In the genomic region with DNA sequence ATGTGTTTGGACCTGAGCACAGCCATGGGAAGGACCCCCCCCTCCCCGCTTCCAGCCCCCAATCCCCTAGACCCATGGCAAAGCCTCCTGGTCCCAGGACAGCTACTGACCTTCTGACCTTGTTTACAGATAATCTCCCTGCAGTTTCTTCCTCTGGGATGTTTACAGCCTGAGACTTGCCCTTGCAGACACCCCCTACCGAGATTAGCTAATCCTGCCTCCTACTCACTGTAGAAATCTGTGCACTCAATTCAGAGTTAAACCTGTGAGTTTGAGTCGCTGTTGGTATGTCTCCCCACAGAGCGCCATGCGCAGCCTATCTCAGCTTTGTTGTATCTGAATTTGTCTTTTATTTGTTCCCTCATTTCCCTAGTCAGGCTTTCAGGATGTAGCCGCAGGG, we compare ENCODE assay signal across 32 mouse cellular contexts. TPM values are rescaled to one million over a fixed set of nuclear protein-coding genes. Genes with fewer than 3 reads are reported as not detected.
A peak's percentile ranks its signal among the peaks of the same experiment; 100 is the strongest.
DNase-seq lines count a peak whose midpoint lies in the region; ATAC-seq and TF ChIP-seq lines count a peak whose summit lies in the region.
"Had no signal": no experiment of that assay in that cellular context is flagged by ENCODE, and none has a peak within 500 bp of the region (broad histone marks: within the 10 kb centered on the region; RNA-seq: fewer than 3 reads in every experiment).

No protein-coding gene starts in this region.

- no peak for TF ChIP-seq CTCF in heart, postnatal 0 days (IDR thresholded peaks at IDR 0.05; ENCODE audit: low read depth)

- TF ChIP-seq EP300 in heart, postnatal 0 days (IDR thresholded peaks at IDR 0.05; ENCODE audit: low read depth), result no peak

- H3K4me3 ChIP-seq in forebrain, embryonic 10.5 days, result no peak overlapping the region
- H3K4me3 ChIP-seq in forebrain, embryonic 16.5 days (replicated peaks; ENCODE audit: low read length), result no peak overlapping the region
- no peak overlapping the region for H3K4me3 ChIP-seq in heart, postnatal 0 days (ENCODE audit: low read depth, low read length)
- no peak overlapping the region for H3K4me3 ChIP-seq in midbrain, embryonic 10.5 days
- no peak overlapping the region for H3K4me3 ChIP-seq in midbrain, embryonic 14.5 days (replicated peaks; ENCODE audit: low read depth, low read length)
- H3K4me3 ChIP-seq: embryonic facial prominence, embryonic 15.5 days; forebrain, embryonic 13.5 days; gastrocnemius, adult 2 months; hindbrain, embryonic 15.5 days; kidney, embryonic 15.5 days; megakaryocyte, embryonic 14.5 days; midbrain, embryonic 13.5 days had no signal

- no peaks in the 10 kb centered on the region for H3K9me3 ChIP-seq in forebrain, embryonic 10.5 days
- H3K9me3 ChIP-seq in forebrain, embryonic 16.5 days (ENCODE audit: control insufficient read depth, low read length), result no peaks in the 10 kb centered on the region
- no peaks in the 10 kb centered on the region for H3K9me3 ChIP-seq in heart, postnatal 0 days (replicated peaks; ENCODE audit: control insufficient read depth, low read length)
- no peaks in the 10 kb centered on the region for H3K9me3 ChIP-seq in midbrain, embryonic 10.5 days (replicated peaks)
- H3K9me3 ChIP-seq in midbrain, embryonic 14.5 days (ENCODE audit: control insufficient read depth, low read length), result no peaks in the 10 kb centered on the region
- H3K9me3 ChIP-seq: embryonic facial prominence, embryonic 15.5 days; forebrain, embryonic 13.5 days; hindbrain, embryonic 15.5 days; kidney, embryonic 15.5 days; megakaryocyte, embryonic 14.5 days; midbrain, embryonic 13.5 days had no signal

- intact Hi-C loops in heart, postnatal 14 days (cut with DNase I), result no loop called here
- intact Hi-C loops in gastrocnemius, postnatal 14 days (cut with DNase I; ENCODE audit: low total_unique reads), result no loop called here

- no peak overlapping the region for H3K4me2 ChIP-seq in forebrain, embryonic 16.5 days (ENCODE audit: low read length)
- H3K4me2 ChIP-seq in heart, postnatal 0 days (ENCODE audit: low read depth, low read length), result no peak overlapping the region
- no peak overlapping the region for H3K4me2 ChIP-seq in midbrain, embryonic 14.5 days (ENCODE audit: low read length)
- H3K4me2 ChIP-seq: embryonic facial prominence, embryonic 15.5 days; forebrain, embryonic 13.5 days; hindbrain, embryonic 15.5 days; kidney, embryonic 15.5 days; midbrain, embryonic 13.5 days had no signal

- H3K4me1 ChIP-seq in forebrain, embryonic 10.5 days, result peaks cover 90% of the 10 kb centered on the region
- H3K4me1 ChIP-seq in forebrain, embryonic 16.5 days (replicated peaks; ENCODE audit: control insufficient read depth, insufficient read depth, low read length), result peaks cover 23% of the 10 kb centered on the region
- H3K4me1 ChIP-seq in heart, postnatal 0 days (ENCODE audit: control insufficient read depth, insufficient read depth), result peaks cover 43% of the 10 kb centered on the region
- peaks cover 62% of the 10 kb centered on the region for H3K4me1 ChIP-seq in midbrain, embryonic 10.5 days
- H3K4me1 ChIP-seq in midbrain, embryonic 14.5 days (ENCODE audit: control insufficient read depth, insufficient read depth, low read length), result peaks cover 28% of the 10 kb centered on the region

- no peaks in the 10 kb centered on the region for H3K36me3 ChIP-seq in forebrain, embryonic 10.5 days (replicated peaks)
- H3K36me3 ChIP-seq in forebrain, embryonic 16.5 days (ENCODE audit: control insufficient read depth, insufficient read depth), result no peaks in the 10 kb centered on the region
- no peaks in the 10 kb centered on the region for H3K36me3 ChIP-seq in heart, postnatal 0 days (replicated peaks; ENCODE audit: control insufficient read depth, insufficient read depth, low read length)
- no peaks in the 10 kb centered on the region for H3K36me3 ChIP-seq in midbrain, embryonic 10.5 days
- no peaks in the 10 kb centered on the region for H3K36me3 ChIP-seq in midbrain, embryonic 14.5 days (ENCODE audit: control insufficient read depth, insufficient read depth, low read length)
- H3K36me3 ChIP-seq: embryonic facial prominence, embryonic 15.5 days; hindbrain, embryonic 15.5 days; kidney, embryonic 15.5 days; midbrain, embryonic 13.5 days had no signal

- peak overlapping the region; percentile 25; the same call in 1 of the 2 replicates for H3K27ac ChIP-seq in forebrain, embryonic 10.5 days
- no peak overlapping the region for H3K27ac ChIP-seq in forebrain, embryonic 16.5 days (ENCODE audit: low read length)
- peak overlapping the region; percentile 34; the same call in 1 of the 2 replicates for H3K27ac ChIP-seq in heart, postnatal 0 days (ENCODE audit: low read depth)
- 0 out of 2 replicates have a peak overlapping the region, but pooled peaks have one; percentile 13 for H3K27ac ChIP-seq in midbrain, embryonic 10.5 days (replicated peaks)
- no peak overlapping the region for H3K27ac ChIP-seq in midbrain, embryonic 14.5 days (replicated peaks; ENCODE audit: low read depth, low read length)
- H3K27ac ChIP-seq: embryonic facial prominence, embryonic 15.5 days; forebrain, embryonic 13.5 days; gastrocnemius, adult 2 months; hindbrain, embryonic 15.5 days; kidney, embryonic 15.5 days; midbrain, embryonic 13.5 days had no signal

- H3K9ac ChIP-seq in forebrain, embryonic 16.5 days (replicated peaks; ENCODE audit: low read depth, low read length), result no peak overlapping the region
- H3K9ac ChIP-seq in heart, postnatal 0 days (replicated peaks; ENCODE audit: low read depth, low read length), result no peak overlapping the region
- H3K9ac ChIP-seq in midbrain, embryonic 14.5 days (replicated peaks; ENCODE audit: low read length), result no peak overlapping the region
- H3K9ac ChIP-seq: embryonic facial prominence, embryonic 15.5 days; forebrain, embryonic 13.5 days; hindbrain, embryonic 15.5 days; kidney, embryonic 15.5 days; midbrain, embryonic 13.5 days had no signal

- ATAC-seq in forebrain, embryonic 16.5 days, result no peak
- no peak for ATAC-seq in heart, postnatal 0 days (ENCODE audit: insufficient read depth, low read depth)
- no peak for ATAC-seq in midbrain, embryonic 14.5 days (ENCODE audit: low FRiP score, low TSS enrichment)
- ATAC-seq: activated CD4-positive, CD25-positive, alpha-beta regulatory T cell, adult 4 months; forebrain, embryonic 13.5 days; inflammation-experienced regulatory T-cells, adult 6 months; lung, postnatal 0 days; midbrain, embryonic 13.5 days had no signal

- DNase-seq in forebrain, embryonic 10.5 days (ENCODE audit: extremely low spot score, low spot score), result no peak
- DNase-seq in heart, postnatal 0 days (ENCODE audit: low spot score), result no peak
- DNase-seq in heart, postnatal 14 days, result no peak
- DNase-seq in midbrain, embryonic 10.5 days (ENCODE audit: low spot score), result no peak
- no peak for DNase-seq in midbrain, embryonic 14.5 days
- DNase-seq in thymus, postnatal 4 days, result no peak
- no peak for DNase-seq in gastrocnemius, postnatal 14 days
- DNase-seq: adrenal gland, adult 2 months; adrenal gland, postnatal 36 days; cerebellum, adult 2 months; cerebellum, postnatal 14 days; gastrocnemius, adult 2 months; kidney, adult 18-20 months; kidney, postnatal 25 days; layer of hippocampus, postnatal 36 days; left cerebral cortex, postnatal 4 days; liver; lung, adult 18-20 months; lung, postnatal 4 days; retina, postnatal 1 day; right cerebral cortex, postnatal 14 days had no signal

- WGBS in forebrain, embryonic 10.5 days, result 79% methylated on average over 6 of the region's 6 CpGs
- 71% methylated on average over 6 of the region's 6 CpGs for WGBS in forebrain, embryonic 16.5 days
- 73% methylated on average over 6 of the region's 6 CpGs for WGBS in heart, postnatal 0 days
- WGBS in midbrain, embryonic 10.5 days, result 76% methylated on average over 6 of the region's 6 CpGs
- WGBS in midbrain, embryonic 14.5 days, result 73% methylated on average over 6 of the region's 6 CpGs

- H3K27me3 ChIP-seq in forebrain, embryonic 10.5 days (ENCODE audit: poor library complexity, severe bottlenecking), result no peaks in the 10 kb centered on the region
- H3K27me3 ChIP-seq in forebrain, embryonic 16.5 days (replicated peaks; ENCODE audit: control insufficient read depth, insufficient read depth, low read length), result no peaks in the 10 kb centered on the region
- H3K27me3 ChIP-seq in heart, postnatal 0 days (ENCODE audit: control insufficient read depth, insufficient read depth, low read length), result no peaks in the 10 kb centered on the region
- H3K27me3 ChIP-seq in midbrain, embryonic 10.5 days (ENCODE audit: low read depth, poor library complexity, severe bottlenecking), result no peaks in the 10 kb centered on the region
- no peaks in the 10 kb centered on the region for H3K27me3 ChIP-seq in midbrain, embryonic 14.5 days (ENCODE audit: control insufficient read depth, insufficient read depth, low read length)
- H3K27me3 ChIP-seq: CH12.LX; embryonic facial prominence, embryonic 15.5 days; forebrain, embryonic 13.5 days; hindbrain, embryonic 15.5 days; kidney, embryonic 15.5 days; midbrain, embryonic 13.5 days had no signal

RNA-seq across cellular contexts. Expression of gene Igsf3, which starts 35.2 kb away (rescaled TPM):
- 24.3 and 25.4 TPM in 2 replicates for polyA plus RNA-seq in forebrain, embryonic 10.5 days (2016; fragmentation: Nextera tagmentation; extraction: Ambion mirVana)
- polyA plus RNA-seq in forebrain, embryonic 16.5 days (2015; fragmentation: Nextera tagmentation; extraction: Ambion mirVana), result 98.6 and 100 TPM in 2 replicates
- total RNA-seq in heart, postnatal 0 days (2014; rRNA removed; ENCODE audit: low replicate concordance), result 23.9 and 27.1 TPM in 2 replicates
- polyA plus RNA-seq in heart, postnatal 0 days (2015; fragmentation: Nextera tagmentation; extraction: Ambion mirVana), result 16.6 and 18.0 TPM in 2 replicates
- 10 to 100 TPM; 14.9 to 16.8 TPM for total RNA-seq in heart, postnatal 14 days (2021)
- polyA plus RNA-seq in midbrain, embryonic 10.5 days (2016; fragmentation: Nextera tagmentation; extraction: Ambion mirVana), result 22.7 and 29.7 TPM in 2 replicates
- polyA plus RNA-seq in midbrain, embryonic 14.5 days (2014; fragmentation: Nextera tagmentation; extraction: Ambion mirVana), result 62.0 and 77.8 TPM in 2 replicates
- total RNA-seq in gastrocnemius, postnatal 14 days (2021), result 10 to 100 TPM in 1 of 2 experiments, 1 to 10 TPM in 1; 6.6 to 10.6 TPM

Comparison
In these comparisons a context has a peak if more than half of its experiments do, and no peak if none do; other contexts are left out.
1. H3K27ac ChIP-seq: peak in forebrain, embryonic 10.5 days (single experiment), heart, postnatal 0 days (single experiment) and midbrain, embryonic 10.5 days (single experiment); none in forebrain, embryonic 16.5 days (single experiment) and midbrain, embryonic 14.5 days (single experiment).